Mouse (Mus musculus) intestine, postnatal 0 days (tissue): Measurements from ENCODE around the gene Dppa3. TPM values are rescaled to one million over a fixed set of nuclear protein-coding genes. Genes with fewer than 3 reads are reported as not detected.
A peak's percentile ranks its signal among the peaks of the same experiment; 100 is the strongest.

Experiments
- ATAC-seq: fragments of 200-750 bp; cut with Nextera tagmentation; 2 replicates; pipeline ENCODE4 v1.8.0; 2017; ENCODE audit warnings: mild to moderate bottlenecking, moderate TSS enrichment, moderate library complexity
- H3K27ac ChIP-seq: fragments of 300-500 bp; sonication (generic); 2 replicates; pipeline ENCODE4 v1.5.1; 2014; ENCODE audit warnings: mild to moderate bottlenecking, low read depth, low read length, moderate library complexity
- H3K27me3 ChIP-seq: fragments of 300-500 bp; sonication (generic); replicated peaks from 2 replicates; pipeline ENCODE4 v1.6.1; 2014; ENCODE audit warnings: low read length, mixed read lengths; ENCODE audit not compliant: control insufficient read depth, insufficient read depth
- H3K36me3 ChIP-seq: fragments of 300-500 bp; sonication (generic); 2 replicates; pipeline ENCODE4 v1.6.1; 2014; ENCODE audit warnings: mild to moderate bottlenecking, moderate library complexity; ENCODE audit not compliant: control insufficient read depth, insufficient read depth
- H3K4me1 ChIP-seq: fragments of 300-500 bp; sonication (generic); replicated peaks from 2 replicates; pipeline ENCODE4 v1.6.1; 2014; ENCODE audit warnings: antibody characterized with exemption, low read length, mixed read lengths; ENCODE audit not compliant: control insufficient read depth, insufficient read depth
- H3K4me2 ChIP-seq: fragments of 300-500 bp; sonication (generic); replicated peaks from 2 replicates; pipeline ENCODE4 v1.6.1; 2014; ENCODE audit warnings: low read depth, mild to moderate bottlenecking, moderate library complexity
- H3K4me3 ChIP-seq: fragments of 300-500 bp; sonication (generic); 2 replicates; pipeline ENCODE4 v1.5.1; 2014; ENCODE audit warnings: low read depth, low read length
- H3K9ac ChIP-seq: fragments of 300-500 bp; sonication (generic); 2 replicates; pipeline ENCODE4 v1.6.1; 2014; ENCODE audit warnings: mild to moderate bottlenecking, low read depth, low read length
- H3K9me3 ChIP-seq: fragments of 300-500 bp; sonication (generic); 2 replicates; pipeline ENCODE4 v1.6.1; 2016; ENCODE audit warnings: mixed run types; ENCODE audit not compliant: control insufficient read depth
- CTCF ChIP-seq: sonication (generic); IDR thresholded peaks from 2 replicates; pipeline ENCODE4 v1.5.1; 2016; ENCODE audit warnings: low read depth, mild to moderate bottlenecking, control low read depth, antibody characterized with exemption, moderate library complexity
- WGBS: fragments of 180-500 bp; shearing (Covaris S2); extraction: QIAGEN DNeasy Blood & Tissue Kit; methylation state at CpG from one replicate; pipeline ENCODE4 v1.1.7; 2014; 5-methylcytosine and 5-hydroxymethylcytosine counted together
- polyA plus RNA-seq: library from polyadenylated mRNA; unstranded; fragments of >200 nt; fragmentation: Nextera tagmentation; extraction: Ambion mirVana; gene quantifications from 2 replicates; pipeline ENCODE4 v1.2.1, GENCODE M21; 2015

Gene Dppa3
- polyA plus RNA-seq, 1 experiment from 2014 or later = not detected

DNA sequence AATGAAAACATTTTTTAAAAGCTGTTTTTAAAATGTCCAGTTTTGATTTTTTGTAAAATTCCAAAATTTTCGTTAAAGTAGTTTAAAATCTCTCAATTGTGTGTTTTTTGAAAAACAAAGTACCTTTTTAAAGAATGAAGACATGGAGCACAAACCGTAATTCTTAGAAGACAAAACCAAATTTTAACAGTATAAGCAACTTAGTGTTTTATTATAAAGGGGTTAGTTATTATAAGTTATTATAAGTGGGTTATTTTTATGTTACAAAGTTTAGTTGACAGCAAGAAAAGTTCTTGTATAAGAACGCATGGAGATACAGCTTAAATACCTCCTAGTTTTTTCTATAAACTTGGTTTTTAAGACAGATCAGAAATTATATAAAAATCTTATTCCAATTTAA is 24.6 kb upstream of the Dppa3 start:
- H3K9me3 ChIP-seq = no peaks in the 10 kb centered on the region
- no peaks in the 10 kb centered on the region; the same call in 1 of the 2 replicates for H3K36me3 ChIP-seq
- H3K27ac ChIP-seq = peak overlapping the region; percentile 62; the same call in 1 of the 2 replicates
- ATAC-seq = no peak
- no peaks in the 10 kb centered on the region for H3K27me3 ChIP-seq
- no peaks in the 10 kb centered on the region for H3K4me1 ChIP-seq
- WGBS = 87% methylated on average over 3 of the region's 3 CpGs
- peak overlapping the region; percentile 58 for H3K4me2 ChIP-seq
- no peak for TF ChIP-seq CTCF
- peak overlapping the region; percentile 67; the same call in 1 of the 2 replicates for H3K9ac ChIP-seq
- H3K4me3 ChIP-seq = peak overlapping the region; percentile 58

DNA sequence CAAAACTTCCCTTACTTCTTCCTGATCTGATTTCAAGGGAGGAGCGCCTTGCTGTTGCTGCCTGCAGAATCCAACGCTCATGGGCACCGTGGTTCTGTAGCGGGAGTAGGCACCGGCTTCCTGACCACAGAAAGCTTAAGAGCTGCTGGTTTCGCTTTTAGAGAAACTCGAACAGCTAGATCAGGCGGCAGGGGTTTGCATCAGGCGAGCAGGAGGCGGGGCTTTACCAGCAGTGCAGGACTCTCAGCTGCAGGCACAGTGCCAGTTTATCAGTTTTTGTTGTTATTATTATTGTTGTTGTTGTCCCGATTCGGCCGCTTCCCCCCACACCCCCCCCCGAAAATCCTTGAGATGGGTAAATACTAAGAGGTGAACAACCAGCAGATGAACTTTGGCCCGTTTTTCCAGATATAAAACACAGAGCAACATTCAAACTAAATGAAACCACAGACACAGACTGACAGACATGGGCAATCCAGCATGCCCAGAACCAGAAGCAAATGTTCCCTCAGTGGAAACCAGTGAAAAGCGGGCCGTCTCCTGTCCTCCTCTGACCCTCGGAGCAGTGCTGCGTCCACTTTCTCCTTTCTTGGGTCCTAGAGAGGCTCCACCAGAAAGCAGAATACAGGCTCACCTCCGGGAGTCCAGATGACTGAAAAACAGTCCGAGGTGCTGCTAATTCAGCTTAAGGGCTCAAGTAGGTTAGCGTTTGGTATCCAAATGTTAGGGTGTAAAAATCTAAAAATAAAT is 23.8 kb upstream of the Dppa3 start, which contains the start of gene Apobec1:
Apobec1 (minus strand) TSS at position 203 of the 750 bp plus-strand sequence.
- Histone ChIP-seq H3K4me3 (peak within 1 kb of the TSS; percentile 58), H3K9me3 (no peaks in the 10 kb centered on the region), H3K27ac (peak within 1 kb of the TSS; percentile 62), H3K9ac (peak within 1 kb of the TSS; percentile 67), H3K4me1 (no peaks in the 10 kb centered on the region), H3K4me2 (peak within 1 kb of the TSS; percentile 58), H3K27me3 (no peaks in the 10 kb centered on the region), H3K36me3 (no peaks in the 10 kb centered on the region)
- no peak for TF ChIP-seq CTCF
- WGBS = 3% methylated on average over 22 of the region's 22 CpGs
- ATAC-seq = peak; percentile 89

DNA sequence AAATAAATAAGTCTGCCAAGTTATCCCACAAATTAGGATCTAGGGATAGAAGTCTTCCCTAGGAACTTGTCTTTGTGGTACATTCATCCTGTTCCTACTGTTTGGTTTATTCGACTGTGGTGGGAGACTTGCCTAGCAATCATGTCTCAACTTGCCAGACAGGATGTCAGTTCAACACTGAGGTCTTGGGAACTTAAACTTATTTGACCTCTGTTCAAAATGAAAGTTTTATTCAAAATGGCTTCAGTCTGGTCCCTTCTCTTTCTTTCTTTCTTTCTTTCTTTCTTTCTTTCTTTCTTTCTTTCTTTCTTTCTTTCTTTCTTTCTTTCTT is 23.3 kb upstream of the Dppa3 start:
- Histone ChIP-seq H3K36me3 (no peaks in the 10 kb centered on the region), H3K9ac (no peak overlapping the region), H3K9me3 (no peaks in the 10 kb centered on the region), H3K27ac (peak overlapping the region; percentile 62; the same call in 1 of the 2 replicates), H3K27me3 (no peaks in the 10 kb centered on the region), H3K4me2 (peak overlapping the region; percentile 58), H3K4me3 (peak overlapping the region; percentile 58), H3K4me1 (no peaks in the 10 kb centered on the region)
- TF ChIP-seq CTCF = no peak
- WGBS = 7% methylated on average over 1 of the region's 1 CpGs
- no peak for ATAC-seq

DNA sequence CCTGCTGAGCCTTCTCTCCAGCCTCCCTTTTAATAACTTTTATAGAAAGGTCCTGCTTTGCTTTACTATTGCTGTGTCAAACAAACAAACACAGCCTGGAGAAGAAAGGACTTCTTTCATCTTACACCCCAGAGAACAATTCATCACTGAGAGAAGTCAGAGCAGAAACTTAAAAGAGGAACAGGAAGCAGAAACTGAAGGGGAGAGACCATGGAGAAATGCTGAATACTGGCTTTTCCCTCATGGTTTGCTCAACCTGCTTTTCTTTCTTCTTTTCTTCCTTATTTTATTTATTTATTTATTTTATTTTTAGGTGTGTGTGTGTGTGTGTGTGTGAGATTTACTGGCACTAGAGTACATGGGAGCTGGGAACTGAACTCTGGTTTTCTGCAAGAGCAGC is 21.9 kb upstream of the Dppa3 start:
- H3K4me2 ChIP-seq = no peak overlapping the region
- H3K27ac ChIP-seq = no peak overlapping the region
- no peaks in the 10 kb centered on the region for H3K9me3 ChIP-seq
- H3K9ac ChIP-seq = no peak overlapping the region
- TF ChIP-seq CTCF = no peak
- no peaks in the 10 kb centered on the region for H3K36me3 ChIP-seq
- no peaks in the 10 kb centered on the region for H3K4me1 ChIP-seq
- ATAC-seq = no peak
- H3K4me3 ChIP-seq = no peak overlapping the region
- no peaks in the 10 kb centered on the region for H3K27me3 ChIP-seq

DNA sequence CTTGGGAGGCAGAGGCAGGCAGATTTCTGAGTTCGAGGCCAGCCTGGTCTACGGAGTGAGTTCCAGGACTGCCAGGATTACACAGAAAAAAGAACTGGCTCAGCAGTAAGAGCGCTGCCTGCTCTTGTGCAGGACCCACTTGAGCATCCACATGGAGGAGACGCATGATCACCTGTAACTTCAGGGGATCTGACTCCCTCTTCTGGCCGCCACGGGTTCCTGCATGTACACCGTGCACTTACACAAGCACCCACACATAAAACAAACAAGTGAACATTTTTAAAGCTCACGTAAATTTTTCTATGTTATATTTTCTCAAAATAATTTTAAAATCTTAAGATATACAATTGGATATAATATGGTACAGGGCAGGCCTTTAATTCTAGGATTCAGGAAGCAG is 20.7 kb upstream of the Dppa3 start:
- H3K9ac ChIP-seq = no peak overlapping the region
- no peak overlapping the region for H3K4me3 ChIP-seq
- no peaks in the 10 kb centered on the region for H3K9me3 ChIP-seq
- H3K27me3 ChIP-seq = no peaks in the 10 kb centered on the region
- no peak overlapping the region for H3K4me2 ChIP-seq
- ATAC-seq = no peak
- H3K4me1 ChIP-seq = peaks cover 3% of the 10 kb centered on the region; the same call in 1 of the 2 replicates
- 89% methylated on average over 8 of the region's 8 CpGs for WGBS
- H3K36me3 ChIP-seq = no peaks in the 10 kb centered on the region
- peak; percentile 55 for TF ChIP-seq CTCF
- no peak overlapping the region for H3K27ac ChIP-seq

DNA sequence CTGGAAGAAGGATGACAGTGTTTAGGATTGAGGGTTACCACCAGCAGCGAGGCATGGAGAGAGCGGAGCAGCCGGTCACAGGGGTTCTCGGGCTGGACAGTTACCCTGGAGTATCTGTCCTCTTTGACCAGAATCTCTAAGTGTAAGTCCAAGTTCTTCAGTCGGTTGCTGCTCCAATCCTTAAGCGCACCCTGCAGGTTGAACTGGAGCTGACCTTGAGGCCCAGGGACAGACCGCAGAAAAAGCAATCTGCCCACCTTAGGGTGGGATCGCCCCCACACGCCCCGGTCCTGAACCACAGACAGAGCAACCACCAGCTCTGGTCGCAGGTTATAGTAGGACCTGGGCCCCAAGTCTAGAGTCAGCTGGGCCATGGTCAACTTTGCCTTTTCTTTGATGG is 19.5 kb upstream of the Dppa3 start:
- Histone ChIP-seq H3K9me3 (no peaks in the 10 kb centered on the region), H3K36me3 (no peaks in the 10 kb centered on the region), H3K4me1 (peaks cover 3% of the 10 kb centered on the region; the same call in 1 of the 2 replicates), H3K4me3 (no peak overlapping the region), H3K4me2 (no peak overlapping the region), H3K27ac (no peak overlapping the region), H3K9ac (no peak overlapping the region), H3K27me3 (no peaks in the 10 kb centered on the region)
- ATAC-seq = no peak
- TF ChIP-seq CTCF = no peak
- 91% methylated on average over 11 of the region's 11 CpGs for WGBS
